Mouse (Mus musculus): ENCODE measurements around the gene Gm16181. TPM values are rescaled to one million over a fixed set of nuclear protein-coding genes. Genes with fewer than 3 reads are reported as not detected.

Gm16181 gene
- polyA plus RNA-seq (2015; fragmentation: Nextera tagmentation; extraction: Ambion mirVana): 0.40 and 0.60 TPM in 2 replicates

DNA sequence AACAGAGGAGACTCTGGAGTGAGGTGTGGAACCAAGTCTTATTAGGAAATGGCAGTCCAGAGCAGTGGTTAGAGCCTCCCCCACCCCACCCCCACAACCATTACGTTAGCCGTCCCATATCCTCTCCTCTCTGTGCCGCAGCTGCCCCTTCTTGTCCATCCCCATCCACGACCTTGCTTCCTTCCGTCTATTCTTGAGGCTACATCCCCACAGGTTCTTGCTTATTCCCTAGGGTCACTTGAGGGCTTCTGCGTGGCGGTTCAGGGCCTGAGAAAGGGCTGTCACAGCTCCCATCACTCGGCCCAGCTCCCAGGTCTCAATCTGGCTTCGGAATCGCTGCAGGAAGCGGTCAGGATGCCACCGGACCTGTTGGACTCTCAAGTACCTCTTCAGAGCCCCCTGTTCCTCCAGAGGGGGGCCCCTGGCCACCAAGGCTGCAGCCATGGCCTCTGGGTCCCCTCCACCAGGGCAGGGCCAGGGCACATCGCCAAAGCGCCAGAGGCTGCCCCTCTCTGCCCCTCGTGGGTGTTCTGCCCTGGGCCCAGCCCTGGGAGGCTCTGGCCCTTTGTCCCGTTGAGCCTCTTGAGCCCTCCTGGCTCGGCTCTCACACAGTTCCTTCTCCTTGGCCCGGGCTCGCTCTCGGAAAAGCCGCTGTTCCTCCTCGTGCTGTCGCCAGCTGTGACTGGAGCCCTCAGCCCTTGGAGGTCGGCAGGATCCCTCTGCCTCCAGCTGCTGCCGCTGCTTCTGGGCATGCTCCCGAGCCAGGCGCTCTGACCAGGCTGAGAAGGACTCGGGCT lies at the start of gene Gm16181:
Gm16181 (plus strand) TSS at position 679 of the 797 bp plus-strand sequence.
- H3K36me3 ChIP-seq: peaks cover 46% of the 10 kb centered on the region
- ATAC-seq (ENCODE audit: low FRiP score, low read depth): no peak

DNA sequence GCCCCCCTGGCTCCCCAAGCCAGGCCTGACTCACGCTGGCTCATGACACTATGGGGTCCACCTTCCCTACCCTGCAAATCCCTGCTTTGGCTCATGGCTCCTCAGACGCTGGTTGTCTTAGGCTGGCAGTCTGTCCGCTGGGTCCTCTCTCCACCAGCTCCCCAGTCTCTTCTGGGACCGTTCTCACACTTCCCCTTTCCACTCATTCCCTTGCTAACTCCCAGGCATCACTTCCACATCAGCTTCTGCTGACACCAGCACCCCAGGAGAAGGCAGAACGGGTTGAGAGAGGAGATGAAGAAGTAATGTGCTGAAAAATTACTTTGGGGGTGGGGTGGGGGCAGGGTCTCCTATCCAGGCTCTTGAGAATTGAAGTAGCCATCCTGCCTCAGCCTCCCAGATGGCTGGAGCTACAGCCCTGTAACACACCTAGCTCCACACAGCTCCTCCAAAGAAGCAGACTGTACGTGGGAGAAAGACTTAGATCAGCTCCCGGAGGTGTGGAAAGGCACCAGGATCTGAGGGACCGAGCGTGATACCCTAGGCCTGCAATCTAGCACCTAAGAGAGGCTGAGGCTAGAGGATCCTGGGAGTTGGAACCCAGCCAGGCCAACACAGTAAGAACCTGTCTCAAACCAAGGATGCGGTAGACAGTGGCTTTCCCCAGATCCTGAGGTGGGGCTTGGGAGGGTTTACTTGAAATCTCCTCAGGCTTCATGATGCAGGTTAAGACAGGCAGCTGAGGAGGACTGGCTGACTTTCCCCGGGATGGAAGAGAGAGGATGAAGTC lies 48.0 kb upstream of the Gm16181 start:
- H3K9ac ChIP-seq: no peak overlapping the region; the same call in 1 of the 2 replicates
- H3K4me3 ChIP-seq: no peak overlapping the region
- H3K27ac ChIP-seq: no peak overlapping the region
- H3K27me3 ChIP-seq: no peaks in the 10 kb centered on the region
- ATAC-seq (ENCODE audit: low FRiP score, low read depth): no peak
- no peak overlapping the region for H3K4me2 ChIP-seq (replicated peaks)
- no peaks in the 10 kb centered on the region for H3K9me3 ChIP-seq
- H3K4me1 ChIP-seq: peaks cover 13% of the 10 kb centered on the region
- H3K36me3 ChIP-seq: no peaks in the 10 kb centered on the region
- 59% methylated on average over 11 of the region's 11 CpGs for WGBS

More for the DNA sequence above, at the start of gene Gm16181:
- Histone ChIP-seq H3K4me2 (replicated peaks) (no peak within 1 kb of the TSS), H3K27ac (no peak within 1 kb of the TSS), H3K4me3 (no peak within 1 kb of the TSS), H3K4me1 (no peaks in the 10 kb centered on the region), H3K27me3 (no peaks in the 10 kb centered on the region), H3K9me3 (no peaks in the 10 kb centered on the region), H3K9ac (0 out of 2 replicates have a peak within 1 kb of the TSS, but pooled peaks have one; percentile 19)
- 85% methylated on average over 28 of the region's 28 CpGs for WGBS

DNA sequence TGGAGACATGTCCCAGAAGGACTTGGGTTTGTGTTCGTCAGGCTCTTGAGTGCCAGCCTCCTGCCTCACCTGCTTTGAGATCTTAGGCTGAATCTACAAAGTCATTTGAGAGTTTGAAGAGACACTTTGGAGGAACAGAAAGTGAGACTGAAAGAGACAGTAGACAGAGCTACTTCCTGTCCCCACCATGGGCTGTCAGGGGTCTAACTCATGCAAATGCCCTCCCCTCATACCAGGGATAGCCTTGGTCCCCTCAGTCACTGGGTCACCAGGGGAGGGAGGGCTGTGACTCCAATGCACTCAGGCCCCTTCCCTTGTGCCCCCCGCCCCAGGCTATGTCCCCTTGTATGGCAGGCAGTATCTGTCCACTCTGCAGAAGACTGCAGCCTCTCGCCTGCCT lies 47.3 kb upstream of the Gm16181 start:
- no peak for ATAC-seq (ENCODE audit: low FRiP score, low read depth)
- peaks cover 13% of the 10 kb centered on the region for H3K4me1 ChIP-seq
- H3K9me3 ChIP-seq: no peaks in the 10 kb centered on the region
- H3K9ac ChIP-seq: no peak overlapping the region
- H3K27ac ChIP-seq: no peak overlapping the region
- no peaks in the 10 kb centered on the region for H3K27me3 ChIP-seq
- 82% methylated on average over 3 of the region's 3 CpGs for WGBS
- no peaks in the 10 kb centered on the region for H3K36me3 ChIP-seq
- H3K4me3 ChIP-seq: no peak overlapping the region
- H3K4me2 ChIP-seq (replicated peaks): no peak overlapping the region

DNA sequence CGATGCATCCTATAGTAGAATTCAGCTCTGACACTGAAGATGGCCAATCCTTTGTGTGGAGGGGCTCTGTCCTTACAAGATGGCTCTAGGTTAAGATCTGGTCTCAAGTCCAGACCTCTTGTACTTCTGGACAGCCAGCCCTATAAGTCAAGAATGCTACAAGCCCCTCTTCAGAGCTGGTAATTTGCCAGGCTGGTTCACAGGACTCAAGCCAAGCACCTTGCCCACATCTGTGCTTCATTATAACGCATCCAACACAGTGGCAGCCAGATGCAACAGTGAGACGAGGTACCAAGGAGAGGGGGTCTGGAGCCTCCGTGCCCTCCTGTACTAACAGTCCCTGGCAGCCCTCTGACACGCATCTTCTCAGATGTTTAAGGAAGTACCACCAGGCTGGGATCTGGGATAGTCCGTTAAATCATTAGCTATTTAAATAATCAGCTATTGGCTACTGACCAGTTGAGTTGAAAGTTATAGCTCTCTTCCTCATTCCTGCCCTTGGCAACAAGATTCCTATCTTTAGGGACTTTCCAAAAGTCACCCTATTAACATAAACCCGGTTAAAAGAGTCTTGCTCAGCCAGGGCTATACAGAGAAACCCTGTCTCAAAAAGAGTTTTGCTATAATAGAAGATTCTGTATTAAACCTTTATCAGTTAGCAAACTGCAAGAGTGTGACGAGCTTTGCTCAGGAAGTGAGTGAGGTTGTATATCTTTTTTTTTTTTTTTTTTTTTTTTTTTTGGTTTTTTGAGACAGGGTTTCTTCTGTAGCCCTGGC lies 46.2 kb upstream of the Gm16181 start:
- Histone ChIP-seq H3K27me3 (no peaks in the 10 kb centered on the region), H3K9me3 (no peaks in the 10 kb centered on the region), H3K27ac (no peak overlapping the region), H3K36me3 (no peaks in the 10 kb centered on the region), H3K4me3 (no peak overlapping the region), H3K9ac (peak overlapping the region; percentile 43; the same call in 1 of the 2 replicates), H3K4me2 (replicated peaks) (no peak overlapping the region), H3K4me1 (peaks cover 13% of the 10 kb centered on the region)
- WGBS: 41% methylated on average over 8 of the region's 8 CpGs
- ATAC-seq (ENCODE audit: low FRiP score, low read depth): no peak

DNA sequence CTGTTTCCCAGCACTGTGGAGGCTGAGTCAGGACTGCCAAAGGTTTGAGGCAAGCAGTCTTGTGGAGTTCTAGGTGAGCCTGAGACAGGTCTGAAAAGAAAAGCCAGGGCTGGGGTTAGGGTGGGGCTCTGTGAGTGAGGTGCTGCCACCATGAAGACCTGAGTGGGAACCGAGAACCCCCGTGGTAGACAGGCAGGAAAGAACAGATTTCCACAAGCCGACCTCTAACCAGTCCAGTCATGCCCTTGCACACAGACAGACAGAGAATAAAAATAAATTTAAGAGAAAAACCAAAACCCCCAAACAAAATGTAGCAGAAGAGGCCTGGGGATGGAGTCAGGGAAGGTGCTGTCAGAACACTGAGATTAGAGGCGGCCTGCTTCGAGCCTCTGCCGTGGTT lies 45.3 kb upstream of the Gm16181 start:
- WGBS: 82% methylated on average over 6 of the region's 6 CpGs
- Histone ChIP-seq H3K36me3 (no peaks in the 10 kb centered on the region), H3K27me3 (no peaks in the 10 kb centered on the region), H3K4me1 (peaks cover 13% of the 10 kb centered on the region), H3K9ac (no peak overlapping the region; the same call in 1 of the 2 replicates), H3K27ac (no peak overlapping the region), H3K9me3 (no peaks in the 10 kb centered on the region), H3K4me3 (no peak overlapping the region), H3K4me2 (replicated peaks) (no peak overlapping the region)
- no peak for ATAC-seq (ENCODE audit: low FRiP score, low read depth)

DNA sequence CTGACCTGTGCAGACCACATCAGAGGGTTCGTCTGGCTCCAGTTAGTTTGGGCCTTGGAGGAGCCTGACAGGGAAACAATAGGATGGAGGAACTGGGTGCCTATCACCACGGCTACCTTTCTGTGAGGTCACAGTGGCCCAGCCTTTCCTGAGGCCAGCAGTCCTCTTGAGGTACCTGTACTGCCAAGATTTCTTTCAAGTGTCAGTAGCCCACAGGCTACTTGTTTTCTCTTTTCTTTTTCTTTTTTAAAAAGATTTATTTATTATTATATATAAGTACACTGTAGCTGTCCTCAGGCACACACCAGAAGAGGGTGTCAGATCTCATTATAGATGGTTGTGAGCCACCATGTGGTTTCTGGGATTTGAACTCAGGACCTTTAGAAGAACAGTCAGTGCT lies 44.7 kb upstream of the Gm16181 start, which contains the start of gene Aif1:
Aif1 (minus strand) TSS at position 101 of the 400 bp plus-strand sequence.
- Histone ChIP-seq H3K4me3 (no peak within 1 kb of the TSS), H3K27me3 (no peaks in the 10 kb centered on the region), H3K4me1 (peaks cover 13% of the 10 kb centered on the region), H3K27ac (no peak within 1 kb of the TSS), H3K9me3 (no peaks in the 10 kb centered on the region), H3K4me2 (replicated peaks) (no peak within 1 kb of the TSS), H3K9ac (no peak within 1 kb of the TSS; the same call in 1 of the 2 replicates), H3K36me3 (no peaks in the 10 kb centered on the region)
- no peak for ATAC-seq (ENCODE audit: low FRiP score, low read depth)
- 53% methylated on average over 2 of the region's 2 CpGs for WGBS

DNA sequence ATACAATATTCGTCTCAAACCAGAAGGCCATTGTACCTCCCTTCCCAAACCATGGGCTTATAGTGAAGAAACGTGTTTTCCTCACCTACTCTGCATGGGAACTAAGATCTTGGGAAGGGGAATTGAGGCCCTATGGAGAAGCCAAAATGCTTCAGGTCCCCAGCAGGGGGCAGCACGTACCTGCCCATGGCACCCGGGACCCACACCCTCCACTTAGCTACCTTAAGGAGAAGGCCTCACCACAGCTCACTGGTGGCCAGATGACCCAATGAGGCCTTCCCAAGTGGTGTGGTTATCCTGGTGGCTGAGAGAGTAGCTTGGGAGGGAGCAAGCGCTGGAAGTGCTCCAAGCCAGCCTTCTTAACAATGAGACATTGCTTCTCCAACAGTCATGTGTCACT lies 42.1 kb upstream of the Gm16181 start:
- H3K27me3 ChIP-seq: no peaks in the 10 kb centered on the region
- no peaks in the 10 kb centered on the region for H3K9me3 ChIP-seq
- WGBS: 16% methylated on average over 5 of the region's 5 CpGs
- no peak overlapping the region for H3K9ac ChIP-seq
- H3K4me2 ChIP-seq (replicated peaks): no peak overlapping the region
- H3K36me3 ChIP-seq: no peaks in the 10 kb centered on the region
- ATAC-seq (ENCODE audit: low FRiP score, low read depth): peak; percentile 77
- no peak overlapping the region for H3K27ac ChIP-seq
- no peak overlapping the region for H3K4me3 ChIP-seq
- peaks cover 11% of the 10 kb centered on the region for H3K4me1 ChIP-seq

DNA sequence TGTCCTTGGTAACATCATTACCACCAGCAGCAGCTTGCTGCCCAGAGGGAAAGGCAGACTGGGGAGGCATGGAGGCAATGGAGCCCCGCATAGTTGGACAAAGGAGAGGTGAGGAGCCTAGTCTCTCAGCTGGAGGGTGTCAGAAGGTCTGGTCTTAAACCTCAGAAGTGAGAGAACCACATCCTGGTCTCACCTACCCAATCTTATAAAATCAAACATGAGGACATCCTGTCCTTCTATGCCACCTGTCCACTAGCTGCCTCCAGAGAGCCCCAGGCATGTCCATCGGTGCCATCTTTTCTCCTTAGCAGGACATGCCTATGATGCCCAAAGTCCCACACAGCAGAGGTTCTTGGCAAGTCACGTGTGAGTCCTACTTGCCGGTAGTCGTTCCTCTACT lies 40.5 kb upstream of the Gm16181 start:
- no peaks in the 10 kb centered on the region for H3K27me3 ChIP-seq
- ATAC-seq (ENCODE audit: low FRiP score, low read depth): no peak
- 0 out of 2 replicates have a peak overlapping the region, but pooled peaks have one; percentile 13 for H3K9ac ChIP-seq
- H3K9me3 ChIP-seq: no peaks in the 10 kb centered on the region
- H3K4me1 ChIP-seq: no peaks in the 10 kb centered on the region
- WGBS: 84% methylated on average over 5 of the region's 5 CpGs
- no peak overlapping the region for H3K27ac ChIP-seq
- H3K4me2 ChIP-seq (replicated peaks): no peak overlapping the region
- no peaks in the 10 kb centered on the region for H3K36me3 ChIP-seq
- H3K4me3 ChIP-seq: no peak overlapping the region

DNA sequence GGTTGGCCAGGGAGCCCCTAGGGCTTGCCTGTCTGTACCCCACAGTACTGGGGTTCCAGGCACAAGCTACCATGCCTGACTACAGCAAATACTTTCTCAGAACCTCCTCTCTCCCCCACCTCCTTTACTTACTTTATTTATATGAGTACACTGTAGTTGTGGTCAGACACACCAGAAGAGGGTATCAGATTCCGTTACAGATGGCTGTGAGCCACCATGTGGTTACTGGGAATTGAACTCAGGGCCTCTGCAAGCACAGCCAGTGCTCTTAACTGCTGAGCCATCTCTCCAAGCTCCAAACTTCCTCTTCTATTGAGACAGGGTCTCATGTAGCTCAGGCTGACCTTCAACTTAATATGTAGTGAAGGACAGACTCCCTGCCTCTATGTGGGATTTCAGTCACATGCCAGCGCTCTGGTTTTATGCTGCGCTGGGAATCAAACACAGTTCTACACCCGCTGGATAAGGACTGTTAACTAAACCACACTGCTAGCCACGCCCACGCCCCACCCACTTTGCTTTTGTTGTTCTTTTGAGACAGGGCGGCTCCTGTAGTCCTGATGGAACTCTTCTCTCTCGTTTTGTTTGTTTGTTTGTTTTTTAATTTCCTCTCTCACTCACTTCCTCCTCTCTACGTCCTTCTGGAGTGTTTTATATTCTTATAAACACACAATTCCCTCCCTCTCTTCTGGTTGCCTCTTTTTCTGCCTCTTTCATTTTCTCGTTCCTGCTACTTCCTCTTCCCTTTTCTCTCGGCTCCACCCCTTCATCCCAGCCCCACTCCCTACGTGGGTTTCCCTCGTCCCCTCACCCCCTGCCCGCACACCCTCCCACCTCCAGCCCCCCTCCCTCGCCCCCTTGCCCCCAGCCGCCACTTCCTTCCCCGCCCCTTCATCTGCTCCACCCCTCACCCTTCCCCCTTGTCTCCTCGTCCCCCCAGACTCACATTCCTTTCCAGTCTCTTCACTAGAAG lies 34.7 kb upstream of the Gm16181 start:
- ATAC-seq (ENCODE audit: low FRiP score, low read depth): peak; percentile 79
- Histone ChIP-seq H3K4me2 (replicated peaks) (peak overlapping the region; percentile 64), H3K4me1 (peaks cover 10% of the 10 kb centered on the region), H3K36me3 (no peaks in the 10 kb centered on the region), H3K9ac (peak overlapping the region; percentile 51), H3K4me3 (peak overlapping the region; percentile 46), H3K27ac (peak overlapping the region; percentile 86), H3K9me3 (no peaks in the 10 kb centered on the region), H3K27me3 (no peaks in the 10 kb centered on the region)
- WGBS: 3% methylated on average over 18 of the region's 18 CpGs

DNA sequence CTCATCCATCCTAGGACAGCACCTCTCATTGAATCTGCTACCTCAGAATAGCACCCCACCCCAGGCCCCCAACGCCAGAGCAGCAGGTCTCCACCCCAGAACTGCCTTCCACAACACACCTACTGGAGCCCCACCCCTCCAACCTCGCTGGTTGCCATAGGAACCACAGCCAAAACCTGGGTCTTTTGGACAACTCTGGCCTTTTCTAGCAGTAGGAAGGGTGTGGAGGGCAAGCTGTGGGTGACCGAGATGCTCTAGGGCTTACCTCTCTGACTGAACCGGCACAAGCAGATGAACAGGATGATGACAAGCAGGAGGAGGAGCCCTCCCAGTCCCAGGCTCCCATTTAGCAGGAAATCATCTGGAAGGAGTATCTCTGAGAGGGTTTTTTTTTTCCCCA lies 34.0 kb upstream of the Gm16181 start:
- ATAC-seq (ENCODE audit: low FRiP score, low read depth): peak; percentile 76
- Histone ChIP-seq H3K9ac (0 out of 2 replicates have a peak overlapping the region, but pooled peaks have one; percentile 51), H3K4me1 (peaks cover 10% of the 10 kb centered on the region), H3K9me3 (no peaks in the 10 kb centered on the region), H3K4me3 (peak overlapping the region; percentile 46), H3K4me2 (replicated peaks) (peak overlapping the region; percentile 64), H3K27me3 (no peaks in the 10 kb centered on the region), H3K27ac (peak overlapping the region; percentile 86), H3K36me3 (no peaks in the 10 kb centered on the region)
- WGBS: 3% methylated on average over 4 of the region's 4 CpGs

DNA sequence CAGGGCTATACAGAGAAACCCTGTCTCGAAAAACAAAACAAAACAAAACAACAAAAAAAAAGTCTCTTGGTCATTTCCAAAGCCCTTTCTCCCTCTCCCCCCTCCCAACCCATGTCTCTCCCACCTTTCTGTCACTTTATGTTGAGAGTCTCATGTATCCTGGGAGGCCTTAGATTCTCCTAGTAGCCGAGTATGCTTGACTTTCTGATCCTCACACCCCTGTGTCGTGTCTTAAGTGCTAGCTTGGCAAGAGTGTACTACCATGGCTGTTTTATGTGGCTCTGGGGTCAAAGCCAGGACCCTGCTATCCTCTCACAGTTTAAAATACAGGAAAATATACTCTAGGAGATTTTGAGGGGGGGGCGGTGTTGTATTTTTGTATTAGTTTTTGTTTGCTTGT lies 33.3 kb upstream of the Gm16181 start:
- ATAC-seq (ENCODE audit: low FRiP score, low read depth): no peak
- H3K9ac ChIP-seq: no peak overlapping the region
- peaks cover 10% of the 10 kb centered on the region for H3K4me1 ChIP-seq
- H3K4me3 ChIP-seq: no peak overlapping the region
- H3K27ac ChIP-seq: no peak overlapping the region; the same call in 1 of the 2 replicates
- no peak overlapping the region for H3K4me2 ChIP-seq (replicated peaks)
- 66% methylated on average over 4 of the region's 4 CpGs for WGBS
- no peaks in the 10 kb centered on the region for H3K9me3 ChIP-seq
- no peaks in the 10 kb centered on the region for H3K27me3 ChIP-seq
- H3K36me3 ChIP-seq: no peaks in the 10 kb centered on the region
